Mouse (Mus musculus): ENCODE measurements around the gene Magi2. TPM values are rescaled to one million over a fixed set of nuclear protein-coding genes. Genes with fewer than 3 reads are reported as not detected.
"Not testable (repeated sequence)": the region's sequence is repeated elsewhere in the genome, so short reads cannot be mapped to it uniquely, and the experiment has no call there.

Gene Magi2
- polyA plus RNA-seq, 1 experiment = 1.8 TPM

- no peak for DNase-seq (ENCODE audit: low read depth)
Observed at GRCm38 (mm10) chr5:20241523-20241922, 1014.7 kb downstream of the Magi2 start.

- no peak for DNase-seq (ENCODE audit: low read depth)
Observed at GRCm38 (mm10) chr5:20242496-20242895, 1015.7 kb downstream of the Magi2 start.

GRCm38 (mm10) chr5:20249382-20249781, 1022.5 kb downstream of the Magi2 start:
- no peak for DNase-seq (ENCODE audit: low read depth)

GRCm38 (mm10) chr5:20251541-20251940, 1024.7 kb downstream of the Magi2 start:
- DNase-seq (ENCODE audit: low read depth) = no peak

GRCm38 (mm10) chr5:20256150-20256868, 1029.5 kb downstream of the Magi2 start:
- DNase-seq (ENCODE audit: low read depth) = no peak

- DNase-seq (ENCODE audit: low read depth) = no peak
Observed at GRCm38 (mm10) chr5:20256933-20257332, 1030.1 kb downstream of the Magi2 start.

GRCm38 (mm10) chr5:20257419-20257818, 1030.6 kb downstream of the Magi2 start:
- no peak for DNase-seq (ENCODE audit: low read depth)

- DNase-seq (ENCODE audit: low read depth) = no peak
Observed at GRCm38 (mm10) chr5:20259719-20260118, 1032.9 kb downstream of the Magi2 start.

GRCm38 (mm10) chr5:20272680-20273079, 1045.8 kb downstream of the Magi2 start:
- not testable (repeated sequence) for DNase-seq (ENCODE audit: low read depth)

- DNase-seq (ENCODE audit: low read depth) = no peak
Observed at GRCm38 (mm10) chr5:20275632-20276031, 1048.8 kb downstream of the Magi2 start.

GRCm38 (mm10) chr5:20285080-20285840, 1058.4 kb downstream of the Magi2 start:
- DNase-seq (ENCODE audit: low read depth) = no peak

- no peak for DNase-seq (ENCODE audit: low read depth)
Observed at GRCm38 (mm10) chr5:20294521-20294920, 1067.7 kb downstream of the Magi2 start.

GRCm38 (mm10) chr5:20299816-20300215, 1073.0 kb downstream of the Magi2 start:
- DNase-seq (ENCODE audit: low read depth) = no peak

GRCm38 (mm10) chr5:20303056-20303965, 1076.5 kb downstream of the Magi2 start:
- DNase-seq (ENCODE audit: low read depth) = no peak

- DNase-seq (ENCODE audit: low read depth) = no peak
Observed at GRCm38 (mm10) chr5:20320970-20321369, 1094.1 kb downstream of the Magi2 start.

- DNase-seq (ENCODE audit: low read depth) = no peak
Observed at GRCm38 (mm10) chr5:20325290-20325689, 1098.5 kb downstream of the Magi2 start.

GRCm38 (mm10) chr5:20328901-20329300, 1102.1 kb downstream of the Magi2 start:
- DNase-seq (ENCODE audit: low read depth) = no peak

GRCm38 (mm10) chr5:20330025-20330424, 1103.2 kb downstream of the Magi2 start:
- DNase-seq (ENCODE audit: low read depth) = no peak

- no peak for DNase-seq (ENCODE audit: low read depth)
Observed at GRCm38 (mm10) chr5:20332574-20332973, 1105.7 kb downstream of the Magi2 start.

- DNase-seq (ENCODE audit: low read depth) = no peak
Observed at GRCm38 (mm10) chr5:20334549-20334948, 1107.7 kb downstream of the Magi2 start.

GRCm38 (mm10) chr5:20352941-20353340, 1126.1 kb downstream of the Magi2 start:
- no peak for DNase-seq (ENCODE audit: low read depth)

- DNase-seq (ENCODE audit: low read depth) = no peak
Observed at GRCm38 (mm10) chr5:20358437-20358836, 1131.6 kb downstream of the Magi2 start.
